Comparison of ENCODE assay signal across 17 mouse cellular contexts in genomic region chr11:75835587-75836239, GRCm38 (mm10). TPM values are rescaled to one million over a fixed set of nuclear protein-coding genes. Genes with fewer than 3 reads are reported as not detected.
DNase-seq lines count a peak whose midpoint lies in the region; ATAC-seq lines count a peak whose summit lies in the region.
"Had no signal": no experiment of that assay in that cellular context is flagged by ENCODE, and none has a peak within 500 bp of the region (broad histone marks: within the 10 kb centered on the region; RNA-seq: fewer than 3 reads in every experiment).

No protein-coding gene starts in this region.

- 87% methylated on average over 11 of the region's 11 CpGs for WGBS in kidney, embryonic 14.5 days

- DNase-seq in layer of hippocampus, adult 11-12 months (ENCODE audit: low spot score): peak; percentile 49
- DNase-seq in layer of hippocampus, postnatal 10 days (ENCODE audit: low spot score in 2 of 2): no peak
- DNase-seq in spleen, adult 18-20 months: peak; percentile 20 to 30
- no peak for DNase-seq in spleen, postnatal 10 days (ENCODE audit: low spot score in 2 of 2)
- peak; percentile 83 for DNase-seq in T-cell, adult 2 months (ENCODE audit: low spot score)
- peak; percentile 39 to 55 for DNase-seq in layer of hippocampus, postnatal 36 days
- no peak for DNase-seq in kidney, postnatal 14 days
- DNase-seq: adrenal gland, postnatal 36 days; heart, adult 18-20 months; heart, postnatal 10 days had no signal

- H3K4me3 ChIP-seq in kidney, embryonic 14.5 days (ENCODE audit: low read length): no peak overlapping the region
- H3K4me3 ChIP-seq: embryonic facial prominence, embryonic 15.5 days; kidney, embryonic 15.5 days; liver, embryonic 15.5 days; midbrain, embryonic 13.5 days had no signal

- H3K9me3 ChIP-seq in kidney, embryonic 14.5 days (ENCODE audit: control insufficient read depth, low read length): no peaks in the 10 kb centered on the region
- H3K9me3 ChIP-seq: embryonic facial prominence, embryonic 15.5 days; kidney, embryonic 15.5 days; liver, embryonic 15.5 days; midbrain, embryonic 13.5 days had no signal

- no peak overlapping the region for H3K27ac ChIP-seq in kidney, embryonic 14.5 days (ENCODE audit: low read depth, low read length)
- H3K27ac ChIP-seq: embryonic facial prominence, embryonic 15.5 days; kidney, embryonic 15.5 days; liver, embryonic 15.5 days; midbrain, embryonic 13.5 days had no signal

- H3K9ac ChIP-seq in kidney, embryonic 14.5 days (ENCODE audit: low read depth, low read length): no peak overlapping the region
- H3K9ac ChIP-seq: embryonic facial prominence, embryonic 15.5 days; kidney, embryonic 15.5 days; liver, embryonic 15.5 days; midbrain, embryonic 13.5 days had no signal

- no peak for ATAC-seq in kidney, embryonic 14.5 days (ENCODE audit: low FRiP score, low TSS enrichment)
- ATAC-seq: forebrain, embryonic 14.5 days; hindbrain, embryonic 16.5 days; midbrain, embryonic 13.5 days had no signal

- H3K4me2 ChIP-seq in kidney, embryonic 14.5 days (replicated peaks; ENCODE audit: low read depth, low read length): no peak overlapping the region
- H3K4me2 ChIP-seq: embryonic facial prominence, embryonic 15.5 days; kidney, embryonic 15.5 days; liver, embryonic 15.5 days; midbrain, embryonic 13.5 days had no signal

- H3K4me1 ChIP-seq in kidney, embryonic 14.5 days (ENCODE audit: control insufficient read depth, insufficient read depth, low read length): no peaks in the 10 kb centered on the region

- no peaks in the 10 kb centered on the region for H3K27me3 ChIP-seq in kidney, embryonic 14.5 days (ENCODE audit: control insufficient read depth, insufficient read depth, low read length)
- H3K27me3 ChIP-seq: embryonic facial prominence, embryonic 15.5 days; kidney, embryonic 15.5 days; liver, embryonic 15.5 days; midbrain, embryonic 13.5 days had no signal

- no peaks in the 10 kb centered on the region for H3K36me3 ChIP-seq in kidney, embryonic 14.5 days (ENCODE audit: control insufficient read depth, insufficient read depth, low read length)
- H3K36me3 ChIP-seq: embryonic facial prominence, embryonic 15.5 days; kidney, embryonic 15.5 days; liver, embryonic 15.5 days; midbrain, embryonic 13.5 days had no signal

RNA-seq across cellular contexts. Expression of gene Doc2b, which starts 39.9 kb away (rescaled TPM):
- 10 to 100 TPM; 76.5 to 82.5 TPM for total RNA-seq in layer of hippocampus, postnatal 10 days (2021)
- total RNA-seq in layer of hippocampus, postnatal 36 days (2021): 100 to 1,000 TPM; 100 to 102 TPM
- 1.1 and 1.2 TPM in 2 replicates for polyA plus RNA-seq in kidney, embryonic 14.5 days (2014; fragmentation: Nextera tagmentation; extraction: Ambion mirVana)

Comparison
In these comparisons a context has a peak if more than half of its experiments do, and no peak if none do; other contexts are left out.
1. DNase-seq: peak in layer of hippocampus, adult 11-12 months (single experiment), spleen, adult 18-20 months (2 of 2), T-cell, adult 2 months (single experiment) and layer of hippocampus, postnatal 36 days (2 of 2); none in layer of hippocampus, postnatal 10 days (0 of 2), spleen, postnatal 10 days (0 of 2) and kidney, postnatal 14 days (single experiment).